Mouse (Mus musculus) midbrain, embryonic 11.5 days (tissue): ENCODE measurements around the gene Fdxr. TPM values are rescaled to one million over a fixed set of nuclear protein-coding genes. Genes with fewer than 3 reads are reported as not detected.
A peak's percentile ranks its signal among the peaks of the same experiment; 100 is the strongest.

Experiments used
- ATAC-seq: fragments of 200-750 bp; cut with Nextera tagmentation; 2 replicates; pipeline ENCODE4 v1.8.0; 2017; ENCODE audit warnings: moderate TSS enrichment, moderate library complexity; ENCODE audit not compliant: low FRiP score
- DNase-seq: peaks from one replicate; pipeline ENCODE4 v3.0.0; 2015; ENCODE audit warnings: low spot score; ENCODE audit errors: missing footprints
- H3K27ac ChIP-seq: fragments of 300-500 bp; sonication (generic); 2 replicates; pipeline ENCODE4 v1.5.1; 2014; ENCODE audit warnings: low read depth, low read length
- H3K27me3 ChIP-seq: fragments of 300-500 bp; sonication (generic); 2 replicates; pipeline ENCODE4 v1.6.1; 2014; ENCODE audit warnings: mild to moderate bottlenecking, low read length, moderate library complexity, mixed read lengths; ENCODE audit not compliant: control insufficient read depth, insufficient read depth
- H3K36me3 ChIP-seq: fragments of 300-500 bp; sonication (generic); 2 replicates; pipeline ENCODE4 v1.6.1; 2014; ENCODE audit warnings: mild to moderate bottlenecking, low read length, moderate library complexity, mixed read lengths; ENCODE audit not compliant: control insufficient read depth, insufficient read depth
- H3K4me1 ChIP-seq: fragments of 300-500 bp; sonication (generic); 2 replicates; pipeline ENCODE4 v1.6.1; 2014; ENCODE audit warnings: low read length; ENCODE audit not compliant: control insufficient read depth, insufficient read depth
- H3K4me2 ChIP-seq: fragments of 300-500 bp; sonication (generic); 2 replicates; pipeline ENCODE4 v1.6.1; 2014; ENCODE audit warnings: mild to moderate bottlenecking, moderate library complexity
- H3K4me3 ChIP-seq: fragments of 300-500 bp; sonication (generic); 2 replicates; pipeline ENCODE4 v1.5.1; 2014; ENCODE audit warnings: low read depth, low read length
- H3K9ac ChIP-seq: fragments of 300-500 bp; sonication (generic); 2 replicates; pipeline ENCODE4 v1.6.1; 2014; ENCODE audit warnings: low read length
- H3K9me3 ChIP-seq: fragments of 300-500 bp; sonication (generic); 2 replicates; pipeline ENCODE4 v1.6.1; 2016; ENCODE audit warnings: low read length; ENCODE audit not compliant: control insufficient read depth
- WGBS: fragments of 180-500 bp; shearing (Covaris S2); extraction: QIAGEN DNeasy Blood & Tissue Kit; methylation state at CpG from one replicate; pipeline ENCODE4 v1.1.7; 2014; 5-methylcytosine and 5-hydroxymethylcytosine counted together
- polyA plus RNA-seq: library from polyadenylated mRNA; unstranded; fragments of >200 nt; fragmentation: Nextera tagmentation; extraction: Ambion mirVana; gene quantifications from 2 replicates; pipeline ENCODE4 v1.2.1, GENCODE M21; 2014

The Fdxr gene
- polyA plus RNA-seq, 1 experiment from 2014 or later: 12.7 TPM

- H3K4me2 ChIP-seq: no peak overlapping the region
- DNase-seq (no peak), ATAC-seq (no peak)
- H3K36me3 ChIP-seq: no peaks in the 10 kb centered on the region
- no peak overlapping the region for H3K4me3 ChIP-seq
- no peaks in the 10 kb centered on the region for H3K9me3 ChIP-seq
- H3K27me3 ChIP-seq: no peaks in the 10 kb centered on the region; the same call in 1 of the 2 replicates
- WGBS: 85% methylated on average over 11 of the region's 11 CpGs
- H3K27ac ChIP-seq: no peak overlapping the region
- peaks cover 3% of the 10 kb centered on the region for H3K4me1 ChIP-seq
- H3K9ac ChIP-seq: no peak overlapping the region
Observed at GRCm38 (mm10) chr11:115241402-115241801, 35.4 kb downstream of the Fdxr start.

- H3K4me2 ChIP-seq: no peak overlapping the region
Observed at GRCm38 (mm10) chr11:115236570-115236969, 40.3 kb downstream of the Fdxr start.

GRCm38 (mm10) chr11:115234320-115235044 lies 42.4 kb downstream of the Fdxr start:
- no peak overlapping the region for H3K9ac ChIP-seq
- H3K36me3 ChIP-seq: no peaks in the 10 kb centered on the region
- H3K27ac ChIP-seq: peak overlapping the region; percentile 30; the same call in 1 of the 2 replicates
- no peak overlapping the region for H3K4me3 ChIP-seq
- H3K4me2 ChIP-seq: no peak overlapping the region
- H3K9me3 ChIP-seq: no peaks in the 10 kb centered on the region
- DNase-seq: no peak
- H3K4me1 ChIP-seq: peaks cover 29% of the 10 kb centered on the region
- no peaks in the 10 kb centered on the region for H3K27me3 ChIP-seq
- WGBS: 76% methylated on average over 14 of the region's 15 CpGs
- ATAC-seq: no peak

More at GRCm38 (mm10) chr11:115236570-115236969, 40.3 kb downstream of the Fdxr start:
- H3K36me3 ChIP-seq: no peaks in the 10 kb centered on the region
- no peaks in the 10 kb centered on the region for H3K27me3 ChIP-seq
- no peaks in the 10 kb centered on the region for H3K9me3 ChIP-seq
- no peak overlapping the region for H3K9ac ChIP-seq
- H3K27ac ChIP-seq: no peak overlapping the region
- ATAC-seq (no peak), DNase-seq (no peak)
- H3K4me3 ChIP-seq: no peak overlapping the region
- 73% methylated on average over 5 of the region's 5 CpGs for WGBS
- H3K4me1 ChIP-seq: peaks cover 27% of the 10 kb centered on the region

- Histone ChIP-seq H3K9ac (no peak overlapping the region), H3K27me3 (no peaks in the 10 kb centered on the region), H3K27ac (peak overlapping the region; percentile 30; the same call in 1 of the 2 replicates), H3K4me2 (no peak overlapping the region), H3K4me3 (no peak overlapping the region), H3K4me1 (peaks cover 29% of the 10 kb centered on the region), H3K9me3 (no peaks in the 10 kb centered on the region), H3K36me3 (no peaks in the 10 kb centered on the region)
- ATAC-seq (peak; percentile 60), DNase-seq (no peak)
- WGBS: 45% methylated on average over 20 of the region's 20 CpGs
Observed at GRCm38 (mm10) chr11:115233526-115234290, 43.1 kb downstream of the Fdxr start.

GRCm38 (mm10) chr11:115232889-115233288 lies 44.0 kb downstream of the Fdxr start:
- ATAC-seq (no peak), DNase-seq (no peak)
- Histone ChIP-seq H3K4me3 (no peak overlapping the region), H3K4me1 (peaks cover 34% of the 10 kb centered on the region), H3K36me3 (no peaks in the 10 kb centered on the region), H3K9ac (no peak overlapping the region), H3K27me3 (no peaks in the 10 kb centered on the region), H3K9me3 (no peaks in the 10 kb centered on the region), H3K4me2 (no peak overlapping the region), H3K27ac (no peak overlapping the region)
- WGBS: 68% methylated on average over 5 of the region's 5 CpGs

GRCm38 (mm10) chr11:115231924-115232323 lies 44.9 kb downstream of the Fdxr start:
- DNase-seq (no peak), ATAC-seq (no peak)
- H3K4me3 ChIP-seq: no peak overlapping the region
- no peaks in the 10 kb centered on the region for H3K9me3 ChIP-seq
- no peak overlapping the region for H3K4me2 ChIP-seq
- peaks cover 44% of the 10 kb centered on the region for H3K4me1 ChIP-seq
- no peaks in the 10 kb centered on the region for H3K27me3 ChIP-seq
- no peak overlapping the region for H3K27ac ChIP-seq
- 55% methylated on average over 9 of the region's 9 CpGs for WGBS
- no peak overlapping the region for H3K9ac ChIP-seq
- H3K36me3 ChIP-seq: no peaks in the 10 kb centered on the region

GRCm38 (mm10) chr11:115231168-115231915 lies 45.5 kb downstream of the Fdxr start:
- H3K4me3 ChIP-seq: no peak overlapping the region
- no peak overlapping the region for H3K9ac ChIP-seq
- DNase-seq: no peak
- ATAC-seq: no peak
- no peaks in the 10 kb centered on the region for H3K27me3 ChIP-seq
- no peaks in the 10 kb centered on the region for H3K36me3 ChIP-seq
- H3K9me3 ChIP-seq: no peaks in the 10 kb centered on the region
- 58% methylated on average over 14 of the region's 14 CpGs for whole genome bisulfite sequencing
- H3K4me1 ChIP-seq: peaks cover 46% of the 10 kb centered on the region
- H3K4me2 ChIP-seq: no peak overlapping the region
- H3K27ac ChIP-seq: no peak overlapping the region

- no peaks in the 10 kb centered on the region for H3K36me3 ChIP-seq
- H3K4me1 ChIP-seq: peaks cover 45% of the 10 kb centered on the region
- DNase-seq (no peak), ATAC-seq (no peak)
- no peak overlapping the region for H3K4me2 ChIP-seq
- no peak overlapping the region for H3K9ac ChIP-seq
- H3K4me3 ChIP-seq: no peak overlapping the region
- H3K9me3 ChIP-seq: no peaks in the 10 kb centered on the region
- 52% methylated on average over 15 of the region's 15 CpGs for WGBS
- H3K27me3 ChIP-seq: no peaks in the 10 kb centered on the region
- no peak overlapping the region for H3K27ac ChIP-seq
Observed at GRCm38 (mm10) chr11:115229021-115229930, 47.6 kb downstream of the Fdxr start.
